Mouse (Mus musculus): ENCODE data around the gene Ino80d.
"Not testable (repeated sequence)": the region's sequence is repeated elsewhere in the genome, so short reads cannot be mapped to it uniquely, and the experiment has no call there.

Gene Ino80d

GRCm38 (mm10) chr1:63114136-63114781, at the start of gene Ino80d:
TSS of gene Ino80d (minus strand) at chr1:63114667.
- peak; percentile 79 for DNase-seq (ENCODE audit: low spot score)

DNA sequence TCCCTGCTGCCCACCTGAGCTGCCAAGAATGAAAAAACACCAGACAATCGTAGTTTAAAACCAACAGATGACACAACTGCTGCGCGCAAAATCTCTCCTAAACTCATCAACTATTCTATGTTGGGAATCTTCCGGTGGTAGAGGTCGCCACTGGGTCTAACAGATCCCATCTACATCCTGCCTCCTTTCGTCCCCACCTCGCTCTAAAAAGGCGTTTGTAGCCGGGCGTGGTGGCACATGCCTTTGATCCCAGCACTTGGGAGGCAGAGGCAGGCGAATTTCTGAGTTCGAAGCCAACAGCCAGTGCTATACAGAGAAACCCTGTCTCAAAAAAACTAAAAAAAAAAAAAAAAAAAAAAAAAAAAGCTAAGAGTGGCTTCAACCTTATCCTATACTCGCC, 25.8 kb upstream of the Ino80d start:
- no peak for DNase-seq (ENCODE audit: low spot score)

DNA sequence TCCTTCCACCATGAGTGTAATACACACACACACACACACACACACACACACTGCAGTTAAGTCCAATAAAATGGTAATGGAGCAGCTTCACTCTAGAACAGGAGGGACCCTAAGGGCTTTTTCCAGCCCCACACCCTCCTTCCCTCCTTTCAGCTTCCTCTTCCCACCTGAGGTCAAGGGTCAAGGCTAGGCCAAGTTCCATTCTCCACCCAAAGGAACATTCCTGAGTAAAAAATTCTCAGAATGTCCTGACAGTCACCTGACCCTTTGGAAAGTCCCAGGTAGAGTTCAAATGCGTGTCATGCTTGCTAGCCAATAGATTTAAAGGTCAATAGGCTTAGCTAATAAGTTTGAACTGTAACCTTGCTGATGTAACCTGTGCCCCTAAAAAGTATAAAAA, 24.1 kb upstream of the Ino80d start:
- DNase-seq (ENCODE audit: low spot score): not testable (repeated sequence)

GRCm38 (mm10) chr1:63137971-63138370, 23.5 kb upstream of the Ino80d start:
- no peak for DNase-seq (ENCODE audit: low spot score)

GRCm38 (mm10) chr1:63134530-63134929, 20.1 kb upstream of the Ino80d start:
- DNase-seq (ENCODE audit: low spot score): no peak

DNA sequence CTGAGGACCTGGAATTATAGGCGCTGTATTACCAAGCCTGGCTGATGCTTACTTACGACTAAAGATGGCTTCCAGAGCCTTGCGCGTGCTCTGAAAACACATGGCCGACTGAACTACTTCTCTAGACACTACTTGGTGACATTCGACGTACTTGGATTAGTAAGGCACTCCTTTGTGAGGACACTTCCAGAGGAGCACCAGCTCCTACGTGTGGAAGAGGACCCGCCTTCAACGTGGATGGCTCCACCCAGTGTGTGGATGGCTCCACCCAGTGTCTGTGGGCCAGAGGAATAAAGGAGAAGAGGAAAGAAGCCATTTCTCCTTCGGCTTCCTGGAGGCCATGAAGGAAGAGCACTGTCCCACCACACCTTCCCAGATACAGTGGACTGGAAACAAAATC, 17.3 kb upstream of the Ino80d start:
- DNase-seq (ENCODE audit: low spot score): no peak

- no peak for DNase-seq (ENCODE audit: low spot score)
These were observed 16.4 kb upstream of the Ino80d start for GRCm38 (mm10) chr1:63130883-63131282.

GRCm38 (mm10) chr1:63129857-63130690, 15.6 kb upstream of the Ino80d start:
- no peak for DNase-seq (ENCODE audit: low spot score)

GRCm38 (mm10) chr1:63129273-63129672, 14.8 kb upstream of the Ino80d start:
- DNase-seq (ENCODE audit: low spot score): no peak

- DNase-seq (ENCODE audit: low spot score): no peak
These were observed 11.7 kb upstream of the Ino80d start for GRCm38 (mm10) chr1:63126206-63126605.

DNA sequence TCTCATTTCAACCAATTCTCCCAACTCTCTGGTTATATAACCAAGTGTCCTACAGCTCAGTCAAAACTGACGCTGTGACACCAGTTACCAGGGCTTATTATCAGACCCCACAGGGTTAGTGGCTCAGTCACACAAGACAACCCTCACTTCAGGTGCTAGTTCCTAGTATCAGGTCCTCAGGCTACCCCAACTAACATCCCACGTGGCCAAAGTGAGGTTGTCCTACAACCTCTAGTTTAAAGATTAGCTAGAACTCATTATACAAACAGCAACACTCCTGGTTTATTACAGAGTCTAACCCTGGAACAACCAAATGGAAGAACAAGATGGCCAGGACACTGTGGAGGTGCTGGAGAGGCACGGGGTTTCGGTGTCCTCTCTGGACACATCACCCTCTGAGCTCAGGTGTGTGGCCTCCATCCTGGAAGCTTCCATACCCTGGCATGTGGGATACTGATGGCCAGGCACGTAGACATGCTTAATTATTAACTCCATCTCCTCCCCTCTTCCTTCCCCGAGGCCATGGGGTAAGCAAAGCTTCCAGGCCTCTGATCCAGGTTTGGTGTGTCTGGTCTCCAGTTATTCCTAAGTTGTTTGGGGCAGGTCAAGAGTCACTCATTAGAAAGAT, 9.5 kb upstream of the Ino80d start:
- no peak for DNase-seq (ENCODE audit: low spot score)

DNA sequence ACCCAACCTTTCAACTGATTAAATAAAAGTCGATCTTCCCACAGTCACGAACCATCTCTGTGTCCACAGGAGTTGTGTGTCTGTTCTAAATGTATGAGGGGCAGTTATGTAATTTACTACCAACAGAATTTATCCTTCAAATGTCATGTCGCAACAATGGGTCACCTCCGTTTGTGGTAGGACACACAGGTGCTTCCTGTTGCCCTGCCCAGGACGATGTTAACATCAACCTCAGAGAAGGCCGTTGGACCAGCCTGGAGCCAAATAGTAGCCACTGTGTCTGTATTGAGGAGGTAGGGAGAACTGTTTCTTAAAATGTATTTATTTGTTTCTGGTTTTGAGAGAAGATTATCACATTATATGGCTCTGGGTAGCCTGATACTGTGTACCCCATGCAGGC, 7.5 kb upstream of the Ino80d start:
- DNase-seq (ENCODE audit: low spot score): no peak

GRCm38 (mm10) chr1:63120382-63120781, 5.9 kb upstream of the Ino80d start:
- DNase-seq (ENCODE audit: low spot score): no peak

DNA sequence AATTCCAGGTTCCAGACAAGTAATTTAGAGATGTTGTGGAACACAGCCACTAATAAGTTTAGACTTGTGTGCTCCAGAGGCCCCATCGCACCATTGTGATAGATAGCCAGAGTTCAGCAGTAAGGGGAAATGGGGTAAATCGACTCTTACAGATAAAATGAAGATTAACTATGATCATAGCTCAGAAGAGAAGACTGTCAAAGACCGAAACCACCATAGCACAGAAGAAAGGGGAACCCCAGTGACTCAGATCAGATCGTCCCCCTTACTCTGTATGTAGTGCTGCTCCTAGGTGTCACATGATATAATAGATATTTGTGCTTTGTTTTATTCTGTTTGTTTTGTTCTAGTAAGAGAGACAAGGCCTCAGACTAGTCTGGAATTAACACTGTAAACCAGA, 5.2 kb upstream of the Ino80d start:
- no peak for DNase-seq (ENCODE audit: low spot score)

- no peak for DNase-seq (ENCODE audit: low spot score)
These were observed 1.1 kb upstream of the Ino80d start for GRCm38 (mm10) chr1:63115540-63115939.

- DNase-seq (ENCODE audit: low spot score): no peak
These were observed 629 bp upstream of the Ino80d start for GRCm38 (mm10) chr1:63115096-63115495.

GRCm38 (mm10) chr1:63113274-63114135, 962 bp downstream of the Ino80d start:
- DNase-seq (ENCODE audit: low spot score): peak; percentile 78

- peak; percentile 61 for DNase-seq (ENCODE audit: low spot score)
These were observed 1.6 kb downstream of the Ino80d start for GRCm38 (mm10) chr1:63112865-63113261.

GRCm38 (mm10) chr1:63112151-63112864, 2.2 kb downstream of the Ino80d start:
- DNase-seq (ENCODE audit: low spot score): no peak

DNA sequence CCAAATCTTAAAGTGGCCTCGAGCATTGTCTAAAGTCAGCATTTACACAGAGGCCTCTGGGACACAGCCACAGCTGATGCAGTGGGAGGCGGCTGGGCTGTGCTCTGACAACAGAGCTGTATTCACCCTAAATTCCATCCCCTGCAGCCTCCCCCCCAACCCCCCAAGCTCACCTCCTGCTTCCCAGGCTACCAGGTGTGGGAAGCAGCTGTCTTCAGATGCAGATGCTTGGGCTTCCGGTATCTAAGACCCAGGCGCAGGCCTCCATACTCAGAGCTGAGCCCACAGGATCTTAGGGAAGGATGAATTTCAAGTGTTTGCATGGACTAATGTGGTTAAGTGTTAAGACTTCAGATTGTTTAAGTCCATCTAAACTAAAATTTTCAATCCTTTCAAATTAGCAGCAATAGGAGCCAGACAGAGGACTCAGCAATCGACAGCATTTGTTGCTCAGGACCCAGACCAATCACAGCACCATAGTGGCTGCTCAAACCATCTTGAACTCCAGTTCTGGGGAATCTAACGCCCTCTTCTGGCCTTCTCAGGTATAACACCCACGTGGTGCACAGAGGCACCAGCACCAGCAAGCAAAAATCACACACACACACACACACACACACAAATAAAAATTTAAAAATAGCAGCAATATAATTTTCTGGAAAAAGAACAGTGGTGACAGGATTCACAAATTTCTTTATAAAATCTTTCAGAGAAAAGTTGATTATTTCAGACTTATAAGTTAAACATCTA, 3.8 kb downstream of the Ino80d start:
- peak; percentile 65 for DNase-seq (ENCODE audit: low spot score)
